Comparison of ENCODE assay signal across 12 mouse cellular contexts in genomic region chr2:168058488-168059199, GRCm38 (mm10). TPM values are rescaled to one million over a fixed set of nuclear protein-coding genes. Genes with fewer than 3 reads are reported as not detected.
DNase-seq lines count a peak whose midpoint lies in the region; ATAC-seq lines count a peak whose summit lies in the region.
"Had no signal": no experiment of that assay in that cellular context is flagged by ENCODE, and none has a peak within 500 bp of the region (broad histone marks: within the 10 kb centered on the region; RNA-seq: fewer than 3 reads in every experiment).

No protein-coding gene starts in this region.

- no peak overlapping the region for H3K4me3 ChIP-seq in lung, embryonic 15.5 days
- no peak overlapping the region for H3K4me3 ChIP-seq in kidney, embryonic 16.5 days (ENCODE audit: low read length)
- no peak overlapping the region for H3K4me3 ChIP-seq in stomach, embryonic 16.5 days (replicated peaks; ENCODE audit: low read length)
- H3K4me3 ChIP-seq: embryonic facial prominence, embryonic 15.5 days had no signal

- no peaks in the 10 kb centered on the region for H3K9me3 ChIP-seq in lung, embryonic 15.5 days
- H3K9me3 ChIP-seq in kidney, embryonic 16.5 days (ENCODE audit: low read length): peaks cover 2% of the 10 kb centered on the region; the same call in 1 of the 2 replicates
- 0 out of 2 replicates have a peak, but pooled peaks cover 8% of the 10 kb centered on the region for H3K9me3 ChIP-seq in stomach, embryonic 16.5 days (replicated peaks; ENCODE audit: control insufficient read depth, low read length)
- H3K9me3 ChIP-seq: embryonic facial prominence, embryonic 15.5 days had no signal

- peak overlapping the region; percentile 36; the same call in 1 of the 2 replicates for H3K27ac ChIP-seq in lung, embryonic 15.5 days
- peak overlapping the region; percentile 76 for H3K27ac ChIP-seq in kidney, embryonic 16.5 days (ENCODE audit: low read length)
- no peak overlapping the region for H3K27ac ChIP-seq in stomach, embryonic 16.5 days (ENCODE audit: low read length)
- H3K27ac ChIP-seq: embryonic facial prominence, embryonic 15.5 days; hindbrain, embryonic 14.5 days had no signal

- 24% methylated on average over 13 of the region's 13 CpGs for WGBS in lung, embryonic 15.5 days
- 23% methylated on average over 13 of the region's 13 CpGs for WGBS in kidney, embryonic 16.5 days
- 29% methylated on average over 13 of the region's 13 CpGs for WGBS in stomach, embryonic 16.5 days

- H3K36me3 ChIP-seq in lung, embryonic 15.5 days: no peaks in the 10 kb centered on the region
- no peaks in the 10 kb centered on the region for H3K36me3 ChIP-seq in kidney, embryonic 16.5 days (ENCODE audit: insufficient read depth, low read length)
- no peaks in the 10 kb centered on the region for H3K36me3 ChIP-seq in stomach, embryonic 16.5 days (ENCODE audit: control insufficient read depth, insufficient read depth, low read length)
- H3K36me3 ChIP-seq: embryonic facial prominence, embryonic 15.5 days had no signal

- no peak overlapping the region for H3K4me2 ChIP-seq in lung, embryonic 15.5 days
- peak overlapping the region; percentile 12; the same call in 1 of the 2 replicates for H3K4me2 ChIP-seq in kidney, embryonic 16.5 days (replicated peaks; ENCODE audit: low read depth, low read length)
- H3K4me2 ChIP-seq in stomach, embryonic 16.5 days (ENCODE audit: low read depth, low read length): no peak overlapping the region
- H3K4me2 ChIP-seq: embryonic facial prominence, embryonic 15.5 days; hindbrain, embryonic 14.5 days had no signal

- peak; percentile 43; the same call in 1 of the 2 replicates for ATAC-seq in lung, embryonic 15.5 days (ENCODE audit: borderline replicate concordance, extremely low read depth, low FRiP score, low TSS enrichment)
- ATAC-seq in kidney, embryonic 16.5 days (ENCODE audit: low FRiP score, low TSS enrichment): peak; percentile 83
- ATAC-seq in stomach, embryonic 16.5 days (ENCODE audit: insufficient read depth, low FRiP score): no peak
- no peak for ATAC-seq in cerebellum, adult (ENCODE audit: insufficient number of reproducible peaks, low FRiP score, low TSS enrichment)
- ATAC-seq: midbrain, embryonic 16.5 days had no signal

- DNase-seq in embryo, embryonic 10 days (ENCODE audit: low spot score): peak; percentile 31
- DNase-seq in embryo, embryonic 11 days: no peak
- DNase-seq in lung, postnatal 25 days (ENCODE audit: low spot score): no peak
- DNase-seq in thymus, postnatal 25 days: no peak
- DNase-seq: cerebellum, adult 9-11 months had no signal

- no peaks in the 10 kb centered on the region for H3K27me3 ChIP-seq in lung, embryonic 15.5 days
- no peaks in the 10 kb centered on the region for H3K27me3 ChIP-seq in kidney, embryonic 16.5 days (ENCODE audit: insufficient read depth, low read length)
- H3K27me3 ChIP-seq in stomach, embryonic 16.5 days (ENCODE audit: control insufficient read depth, insufficient read depth, low read length): no peaks in the 10 kb centered on the region
- H3K27me3 ChIP-seq: embryonic facial prominence, embryonic 15.5 days had no signal

- peaks cover 21% of the 10 kb centered on the region for H3K4me1 ChIP-seq in lung, embryonic 15.5 days
- peaks cover 27% of the 10 kb centered on the region for H3K4me1 ChIP-seq in kidney, embryonic 16.5 days (ENCODE audit: insufficient read depth, low read length)
- H3K4me1 ChIP-seq in stomach, embryonic 16.5 days (ENCODE audit: control insufficient read depth, insufficient read depth, low read length): peaks cover 8% of the 10 kb centered on the region; the same call in 1 of the 2 replicates

- no peak overlapping the region for H3K9ac ChIP-seq in lung, embryonic 15.5 days
- no peak overlapping the region for H3K9ac ChIP-seq in kidney, embryonic 16.5 days (replicated peaks; ENCODE audit: low read length)
- H3K9ac ChIP-seq in stomach, embryonic 16.5 days (ENCODE audit: low read length): 0 out of 2 replicates have a peak overlapping the region, but pooled peaks have one; percentile 41
- H3K9ac ChIP-seq: embryonic facial prominence, embryonic 15.5 days; hindbrain, embryonic 14.5 days had no signal

RNA-seq across cellular contexts. Expression of gene Pard6b, which starts 22.2 kb away (rescaled TPM):
- polyA plus RNA-seq in lung, embryonic 15.5 days (2015; fragmentation: Nextera tagmentation; extraction: Ambion mirVana): 10.8 and 12.8 TPM in 2 replicates
- 20.0 and 23.9 TPM in 2 replicates for polyA plus RNA-seq in kidney, embryonic 16.5 days (2015; fragmentation: Nextera tagmentation; extraction: Ambion mirVana)
- polyA plus RNA-seq in stomach, embryonic 16.5 days (2015; fragmentation: Nextera tagmentation; extraction: Ambion mirVana): 8.3 TPM in 2 replicates

RNA-seq across cellular contexts. Expression of gene Ripor3, which starts 48.2 kb away (rescaled TPM):
- polyA plus RNA-seq in lung, embryonic 15.5 days (2015; fragmentation: Nextera tagmentation; extraction: Ambion mirVana): 2.3 TPM in 2 replicates
- 1.9 and 2.6 TPM in 2 replicates for polyA plus RNA-seq in kidney, embryonic 16.5 days (2015; fragmentation: Nextera tagmentation; extraction: Ambion mirVana)
- polyA plus RNA-seq in stomach, embryonic 16.5 days (2015; fragmentation: Nextera tagmentation; extraction: Ambion mirVana): 3.5 and 3.6 TPM in 2 replicates

Comparison
In these comparisons a context has a peak if more than half of its experiments do, and no peak if none do; other contexts are left out.
1. ATAC-seq: peak in lung, embryonic 15.5 days (single experiment) and kidney, embryonic 16.5 days (single experiment); none in stomach, embryonic 16.5 days (single experiment) and cerebellum, adult (single experiment).